Mouse (Mus musculus) right cerebral cortex, postnatal 4 days (tissue): Measurements from ENCODE around the gene Rnf17.

ENCODE experiments used
- DNase-seq: peaks from one replicate; pipeline ENCODE4 v3.0.0-alpha.2; 2022

The Rnf17 gene

DNA sequence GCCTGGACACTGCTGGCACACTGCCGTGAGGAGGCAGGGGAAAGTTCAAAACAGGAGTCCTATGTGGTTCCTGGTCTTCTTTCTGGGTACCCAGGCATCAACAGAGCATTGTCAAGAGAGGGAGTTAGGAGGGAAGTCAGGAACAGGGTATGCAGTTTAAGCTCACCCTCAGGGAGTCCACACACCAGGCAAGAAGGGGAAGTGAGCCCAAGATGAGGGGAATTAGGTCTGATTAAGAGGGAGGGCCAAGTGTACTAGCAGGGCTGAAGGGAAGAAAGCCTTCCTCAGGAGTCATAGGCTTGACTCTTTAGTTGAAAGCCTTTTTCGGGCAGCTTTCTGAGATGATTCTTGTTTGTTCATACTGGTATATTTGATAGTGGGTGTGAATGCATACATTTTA is 112.4 kb downstream of the Rnf17 start:
- no peak for DNase-seq

DNA sequence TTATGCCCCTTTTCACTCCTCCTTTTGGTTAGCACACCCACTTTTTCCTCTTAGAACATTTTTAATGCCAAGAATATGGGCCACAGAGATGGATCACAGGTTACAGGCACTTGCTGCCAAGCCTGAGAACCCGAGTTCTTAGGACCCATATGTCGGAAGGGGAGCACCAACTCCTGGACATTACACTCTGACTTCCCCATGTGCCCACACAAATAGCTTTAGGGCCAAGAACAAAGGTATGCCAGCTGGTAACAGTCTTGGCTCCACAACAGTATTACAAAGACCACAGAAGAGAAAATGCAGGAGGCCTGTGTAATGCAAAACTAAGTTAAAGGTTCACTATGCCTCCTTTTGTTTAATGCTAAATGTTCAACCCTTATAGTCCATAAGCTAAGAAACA is 128.4 kb downstream of the Rnf17 start:
- DNase-seq, result no peak

DNA sequence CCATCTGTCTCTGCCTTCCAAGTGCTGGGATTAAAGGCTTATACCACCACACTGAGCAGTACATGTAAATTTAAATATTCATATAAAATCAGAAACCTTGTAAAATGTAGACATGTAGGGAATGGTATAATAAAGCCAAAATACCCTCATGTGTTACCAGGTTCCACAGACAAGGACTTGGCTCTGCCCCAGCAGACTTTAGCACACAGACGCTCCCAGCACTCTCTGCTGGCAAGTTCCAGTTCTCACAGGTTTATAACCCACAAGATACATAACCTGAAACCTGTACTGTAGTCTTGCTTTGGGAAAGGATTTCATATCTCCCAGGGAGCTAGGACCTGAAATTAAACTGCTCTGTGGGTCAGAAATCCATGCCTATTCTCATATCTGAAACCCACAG is 142.6 kb downstream of the Rnf17 start:
- no peak for DNase-seq

DNA sequence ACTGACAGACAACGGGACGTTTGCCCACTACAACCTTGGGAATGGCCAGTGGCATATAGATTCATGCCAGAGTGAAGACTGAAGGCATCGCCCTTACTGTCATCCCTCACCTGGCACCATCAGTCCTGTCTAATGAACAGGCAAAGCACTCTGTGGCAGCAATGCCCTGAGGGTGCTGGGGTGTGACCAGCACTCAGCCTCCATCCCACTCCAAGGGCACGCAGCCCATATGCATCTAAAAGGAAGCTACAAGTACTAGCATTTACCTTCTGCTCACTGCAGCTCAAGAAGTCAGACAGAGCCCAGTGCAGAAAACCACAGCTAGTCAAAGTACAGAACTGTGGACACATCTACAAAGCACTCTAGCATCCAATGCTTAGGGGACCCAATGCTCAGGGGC is 143.1 kb downstream of the Rnf17 start:
- no peak for DNase-seq

DNA sequence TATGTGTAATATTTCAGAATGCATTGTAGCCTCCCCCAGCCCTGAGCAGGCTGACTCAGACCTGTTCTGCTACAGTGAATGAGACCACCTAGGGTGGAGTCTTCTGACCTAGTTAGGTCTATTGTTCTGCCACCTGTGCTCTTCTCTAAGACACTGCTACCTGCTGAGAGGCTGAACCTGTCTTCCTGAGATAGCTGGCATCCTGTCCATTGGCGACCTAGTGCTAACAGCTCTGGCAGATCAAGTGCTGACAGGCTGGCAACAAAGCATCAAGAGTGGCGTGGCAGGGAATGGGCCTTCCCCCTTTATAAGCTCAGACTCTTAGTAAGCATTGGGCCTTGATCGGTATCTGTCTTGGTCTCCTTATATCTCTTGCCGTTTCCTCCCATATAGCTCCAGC is 148.6 kb downstream of the Rnf17 start:
- DNase-seq, result no peak

DNA sequence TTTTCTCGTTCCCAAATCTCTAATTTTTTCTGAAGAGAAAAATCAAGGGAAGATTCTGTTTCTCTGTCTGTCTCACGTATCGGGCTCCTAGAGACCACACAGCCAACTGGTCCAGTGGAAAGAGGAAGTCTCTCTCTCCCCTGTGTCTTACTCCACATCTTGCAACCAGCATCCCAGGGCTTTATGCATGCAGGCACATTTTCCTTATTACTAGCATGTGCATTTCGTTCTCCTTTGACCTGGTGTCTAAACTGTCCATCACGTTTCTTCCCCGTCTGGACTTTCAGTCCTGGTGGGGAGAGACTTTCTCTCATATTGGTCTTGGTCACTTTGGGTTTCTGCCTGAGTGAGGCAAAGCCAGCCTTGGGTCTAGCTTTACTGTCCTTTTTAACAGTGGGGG is 150.5 kb downstream of the Rnf17 start:
- no peak for DNase-seq

DNA sequence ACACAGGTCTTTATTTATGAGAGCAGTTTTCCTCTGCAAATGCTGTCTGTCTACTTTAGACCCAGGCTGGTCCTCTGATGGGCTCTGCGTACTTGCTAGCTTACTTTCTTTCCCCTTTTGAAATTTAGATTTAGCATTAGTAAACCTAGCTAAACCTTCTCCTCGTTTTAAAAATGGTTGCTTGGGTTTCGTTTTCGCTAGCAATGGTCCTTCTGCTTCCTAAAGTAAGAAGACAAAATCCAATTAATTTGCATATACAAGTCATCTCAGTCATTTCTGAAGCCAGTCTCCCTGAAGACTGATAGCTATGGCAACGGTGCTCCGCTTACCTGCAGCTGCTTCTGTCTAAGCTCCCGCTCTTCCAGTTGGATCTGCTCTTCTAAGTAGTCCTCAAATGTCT is 150.9 kb downstream of the Rnf17 start:
- no peak for DNase-seq

DNA sequence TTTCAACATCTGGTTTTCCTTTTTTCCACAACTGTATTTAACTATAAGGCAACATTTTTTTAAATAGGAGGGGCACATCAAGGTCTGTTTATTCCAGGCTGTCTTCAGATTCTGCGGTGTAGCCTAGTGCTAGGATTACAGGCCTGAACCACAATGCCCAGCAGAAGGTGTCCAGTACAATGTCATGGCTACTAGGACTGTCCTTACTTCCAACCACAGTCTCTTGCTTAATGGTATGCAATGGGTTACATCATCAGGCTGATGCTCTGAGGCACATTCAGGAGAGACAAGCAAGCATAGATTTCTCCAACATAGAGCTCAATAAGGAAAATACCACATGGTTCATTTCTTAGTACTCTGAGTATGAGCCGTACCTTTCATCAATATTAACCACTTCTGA is 152.3 kb downstream of the Rnf17 start:
- no peak for DNase-seq

DNA sequence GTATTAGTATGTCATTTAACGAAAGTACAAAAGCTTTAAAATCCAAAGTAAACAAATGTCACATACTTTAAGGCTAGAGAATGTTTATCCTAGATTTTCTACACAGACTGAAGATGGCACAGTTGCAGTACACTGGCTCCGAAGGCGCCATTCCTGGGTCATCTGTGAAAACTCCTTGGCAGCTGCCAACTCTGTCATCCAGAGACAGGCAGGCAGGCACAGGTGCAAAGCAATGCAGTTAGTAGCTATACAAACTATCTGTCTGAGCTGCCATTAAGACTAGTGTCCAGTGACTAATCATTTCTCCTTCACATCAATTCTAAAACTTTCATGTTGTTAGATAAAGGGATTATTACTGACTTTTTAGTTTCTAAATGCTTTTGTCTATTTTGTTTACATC is 156.8 kb downstream of the Rnf17 start:
- DNase-seq, result no peak

DNA sequence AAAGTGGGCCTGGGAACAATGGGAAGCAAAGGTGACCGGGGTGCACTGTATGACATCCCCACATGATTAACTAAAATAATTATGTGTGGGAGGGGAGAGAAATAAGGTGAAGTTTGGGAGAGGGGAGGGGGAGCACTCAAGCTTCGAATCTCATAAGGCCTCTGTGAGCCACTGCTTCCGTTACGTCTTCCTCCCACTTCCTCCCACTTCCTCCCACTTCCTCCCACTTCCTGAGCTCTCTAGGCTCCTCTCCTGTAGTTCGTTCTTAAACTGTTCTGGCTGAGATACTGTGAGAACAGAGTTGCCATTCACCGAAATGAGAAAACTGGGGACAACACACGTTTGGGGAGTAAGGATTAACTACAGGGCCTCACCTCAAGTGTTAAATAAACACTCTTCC is 165.1 kb downstream of the Rnf17 start:
- no peak for DNase-seq

DNA sequence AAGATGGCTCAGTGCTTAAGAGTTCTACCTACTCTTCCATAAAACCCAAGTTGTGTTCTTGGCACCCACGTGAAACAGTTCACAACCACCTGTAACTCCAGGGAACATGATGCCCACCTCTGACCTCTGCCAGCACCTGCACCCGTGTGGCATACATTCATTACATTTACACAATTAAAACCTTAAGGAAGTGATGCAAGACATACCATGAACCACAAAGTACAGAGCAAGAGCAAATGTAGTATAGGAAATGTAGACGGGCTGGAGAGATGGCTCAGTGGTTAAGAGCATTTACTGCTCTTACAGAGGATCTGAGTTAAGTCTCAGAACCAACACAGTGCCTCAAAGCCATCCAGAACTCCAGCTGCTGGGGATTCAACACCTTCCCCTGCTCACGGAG is 166.7 kb downstream of the Rnf17 start:
- DNase-seq, result no peak

DNA sequence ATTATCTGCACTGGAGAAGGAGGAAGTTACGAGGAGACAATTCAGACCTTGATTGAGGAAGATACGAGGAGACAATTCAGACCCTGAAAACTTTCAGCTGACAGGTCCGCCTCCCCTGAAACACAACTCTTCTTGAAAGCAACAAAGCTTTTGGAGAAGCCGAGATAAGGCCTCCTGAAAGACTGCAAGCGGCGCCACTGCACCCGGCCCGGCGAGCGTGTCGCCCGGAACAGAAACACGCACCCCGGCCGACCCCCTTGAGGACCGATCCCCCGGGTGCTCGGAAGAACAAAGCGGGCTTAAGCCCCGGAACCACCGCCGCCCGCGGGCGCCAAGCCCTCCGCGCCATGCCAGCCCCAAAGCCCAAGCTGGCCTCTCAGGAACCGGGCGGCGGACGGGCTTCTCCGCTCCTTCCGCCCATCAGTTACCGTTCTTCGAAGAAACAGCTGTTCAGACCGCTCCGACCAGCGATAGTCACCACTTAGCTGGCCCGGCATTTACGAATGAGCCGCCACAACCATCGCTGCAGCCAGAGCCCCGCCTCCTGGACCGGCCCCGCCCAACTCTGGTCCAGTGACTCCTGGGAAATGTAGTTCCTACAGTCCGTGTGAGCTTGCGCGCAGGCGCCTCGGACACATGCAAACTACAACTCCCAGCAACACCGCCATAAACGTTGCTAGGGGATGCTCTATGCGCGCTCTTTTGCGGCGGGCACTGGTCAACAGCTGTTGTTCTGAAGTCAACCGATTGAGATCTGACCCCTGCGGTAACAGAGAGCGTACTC is 169.1 kb downstream of the Rnf17 start:
- peak; percentile 89 for DNase-seq

DNA sequence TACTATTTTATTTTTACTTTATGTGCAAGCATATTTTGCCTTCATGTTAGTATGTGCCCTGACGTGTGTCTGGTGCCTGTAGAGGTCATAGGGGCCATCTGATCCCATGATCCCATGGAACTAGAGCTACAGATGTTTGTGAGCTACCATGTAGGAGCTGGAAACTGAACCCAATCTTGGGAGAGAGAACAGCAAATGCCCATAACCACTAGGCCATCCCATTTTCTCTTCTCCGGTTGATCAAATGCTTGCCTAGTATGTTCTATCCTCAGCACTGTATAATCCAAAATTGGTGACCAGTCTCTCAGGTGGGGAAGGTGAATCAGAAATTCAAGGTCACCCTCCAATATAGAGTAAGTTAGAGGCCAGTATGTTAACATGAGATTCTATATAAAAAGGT is 170.2 kb downstream of the Rnf17 start:
- no peak for DNase-seq
